Mouse (Mus musculus) lung, postnatal 36 days (tissue): ENCODE data around the gene Foxo4.

Experiments used
- DNase-seq: peaks from one replicate; pipeline ENCODE4 v3.0.0; 2022; ENCODE audit warnings: mixed read lengths

The Foxo4 gene

GRCm38 (mm10) chrX:101253952-101254729, at the start of gene Foxo4:
Foxo4 (plus strand) TSS chrX:101254528.
- peak; percentile 96 for DNase-seq

GRCm38 (mm10) chrX:101221834-101222795, 32.2 kb upstream of the Foxo4 start, which contains the start of gene Snx12:
Snx12 (minus strand) TSS chrX:101222563.
- peak; percentile 94 for DNase-seq

GRCm38 (mm10) chrX:101222796-101223162, 31.5 kb upstream of the Foxo4 start:
- DNase-seq: no peak

GRCm38 (mm10) chrX:101245011-101245410, 9.3 kb upstream of the Foxo4 start:
- no peak for DNase-seq

- no peak for DNase-seq
Observed at GRCm38 (mm10) chrX:101254740-101255139, 412 bp downstream of the Foxo4 start.

- peak; percentile 50 for DNase-seq
Observed at GRCm38 (mm10) chrX:101256603-101257002, 2.3 kb downstream of the Foxo4 start.

- DNase-seq: no peak
Observed at GRCm38 (mm10) chrX:101260441-101261325, 6.4 kb downstream of the Foxo4 start.

- no peak for DNase-seq
Observed at GRCm38 (mm10) chrX:101263892-101264291, 9.6 kb downstream of the Foxo4 start, which contains the start of gene Gm614. Gm614 (minus strand) TSS chrX:101263992.

GRCm38 (mm10) chrX:101266631-101267030, 12.3 kb downstream of the Foxo4 start:
- DNase-seq: no peak

- peak; percentile 58 for DNase-seq
Observed at GRCm38 (mm10) chrX:101268025-101268754, 13.9 kb downstream of the Foxo4 start, which contains the start of gene Il2rg. Il2rg (minus strand) TSS chrX:101268255.

GRCm38 (mm10) chrX:101268755-101269124, 14.4 kb downstream of the Foxo4 start, which contains the start of gene Gm20489:
Gm20489 (minus strand) TSS chrX:101269023.
- no peak for DNase-seq

- no peak for DNase-seq
Observed at GRCm38 (mm10) chrX:101273410-101273809, 19.1 kb downstream of the Foxo4 start.

GRCm38 (mm10) chrX:101273875-101274738, 19.8 kb downstream of the Foxo4 start, which contains the start of gene Med12:
Med12 (plus strand) TSS chrX:101274030.
- DNase-seq: peak; percentile 95

- DNase-seq: no peak
Observed at GRCm38 (mm10) chrX:101282813-101283212, 28.5 kb downstream of the Foxo4 start.

- DNase-seq: peak; percentile 71
Observed at GRCm38 (mm10) chrX:101285534-101285933, 31.2 kb downstream of the Foxo4 start.

GRCm38 (mm10) chrX:101285953-101286670, 31.8 kb downstream of the Foxo4 start:
- no peak for DNase-seq

GRCm38 (mm10) chrX:101287543-101287942, 33.2 kb downstream of the Foxo4 start:
- no peak for DNase-seq

GRCm38 (mm10) chrX:101288432-101288831, 34.1 kb downstream of the Foxo4 start:
- no peak for DNase-seq

- DNase-seq: no peak
Observed at GRCm38 (mm10) chrX:101289037-101289436, 34.7 kb downstream of the Foxo4 start.

GRCm38 (mm10) chrX:101290111-101290510, 35.8 kb downstream of the Foxo4 start:
- DNase-seq: no peak
